Comparison of ENCODE assay signal across 9 mouse cellular contexts in genomic region chr9:16114821-16115485, GRCm38 (mm10).
DNase-seq lines count a peak whose midpoint lies in the region; ATAC-seq and TF ChIP-seq lines count a peak whose summit lies in the region.
"Had no signal": no experiment of that assay in that cellular context is flagged by ENCODE, and none has a peak within 500 bp of the region (broad histone marks: within the 10 kb centered on the region; RNA-seq: fewer than 3 reads in every experiment).

No protein-coding gene starts in this region.

- H3K27ac ChIP-seq in intestine, embryonic 16.5 days (ENCODE audit: low read length), result peak overlapping the region; percentile 24; the same call in 1 of the 2 replicates
- H3K27ac ChIP-seq: forebrain, embryonic 15.5 days had no signal

- no peak for TF ChIP-seq POLR2A in brain, embryonic 14.5 days (IDR thresholded peaks at IDR 0.05; ENCODE audit: borderline replicate concordance, extremely low read depth, insufficient read depth, insufficient read length, poor library complexity, severe bottlenecking)
- TF ChIP-seq POLR2A in lung, adult 2 months (IDR thresholded peaks at IDR 0.05; ENCODE audit: borderline replicate concordance, extremely low read depth, low read depth, low read length), result no peak

- peak; percentile 60 for ATAC-seq in intestine, embryonic 16.5 days
- ATAC-seq: forebrain, embryonic 15.5 days had no signal

- no peaks in the 10 kb centered on the region for H3K9me3 ChIP-seq in intestine, embryonic 16.5 days (ENCODE audit: control insufficient read depth, low read length)
- H3K9me3 ChIP-seq: forebrain, embryonic 15.5 days had no signal

- 54% methylated on average over 7 of the region's 7 CpGs for WGBS in intestine, embryonic 16.5 days
- WGBS in lung, adult 2 months, result 28% methylated on average over 7 of the region's 7 CpGs

- H3K36me3 ChIP-seq in intestine, embryonic 16.5 days (ENCODE audit: control insufficient read depth, insufficient read depth, low read length), result no peaks in the 10 kb centered on the region
- H3K36me3 ChIP-seq: forebrain, embryonic 15.5 days had no signal

- H3K4me2 ChIP-seq in intestine, embryonic 16.5 days (ENCODE audit: low read depth, low read length), result no peak overlapping the region
- H3K4me2 ChIP-seq: forebrain, embryonic 15.5 days had no signal

- no peak overlapping the region for H3K9ac ChIP-seq in intestine, embryonic 16.5 days (ENCODE audit: low read depth, low read length)
- H3K9ac ChIP-seq: forebrain, embryonic 15.5 days had no signal

- TF ChIP-seq CTCF in brain, embryonic 14.5 days (IDR thresholded peaks at IDR 0.05; ENCODE audit: borderline replicate concordance, extremely low read depth, insufficient read depth, insufficient read length), result no peak
- no peak for TF ChIP-seq CTCF in lung, adult 2 months (IDR thresholded peaks at IDR 0.05; ENCODE audit: insufficient read depth, low read length)

- no peaks in the 10 kb centered on the region for H3K4me1 ChIP-seq in intestine, embryonic 16.5 days (ENCODE audit: control insufficient read depth, insufficient read depth, low read length)
- peaks cover 5% of the 10 kb centered on the region; the same call in 1 of the 2 replicates for H3K4me1 ChIP-seq in lung, adult 2 months (ENCODE audit: control insufficient read depth, insufficient read depth, low read length)
- H3K4me1 ChIP-seq: forebrain, embryonic 15.5 days had no signal

- peak; percentile 2 for DNase-seq in gastrocnemius, adult 18-20 months (ENCODE audit: low spot score)
- DNase-seq in gastrocnemius, postnatal 10 days, result no peak
- peak; percentile 61 for DNase-seq in brain, embryonic 14.5 days (ENCODE audit: low read depth)
- DNase-seq in lung, adult 2 months, result peak; percentile 6
- DNase-seq in neural tube, embryonic 10.5 days (ENCODE audit: extremely low spot score, low spot score), result no peak
- no peak for DNase-seq in cerebellum, adult 11-12 months
- DNase-seq in ovary, postnatal 14 days (ENCODE audit: low spot score), result no peak

- H3K4me3 ChIP-seq in intestine, embryonic 16.5 days (ENCODE audit: low read length), result no peak overlapping the region
- H3K4me3 ChIP-seq in lung, adult 2 months (replicated peaks; ENCODE audit: extremely low read depth, low read depth, low read length), result no peak overlapping the region
- H3K4me3 ChIP-seq: forebrain, embryonic 15.5 days had no signal

- H3K27me3 ChIP-seq in intestine, embryonic 16.5 days (replicated peaks; ENCODE audit: control insufficient read depth, insufficient read depth, low read length), result no peaks in the 10 kb centered on the region
- H3K27me3 ChIP-seq: forebrain, embryonic 15.5 days had no signal

Comparison
In these comparisons a context has a peak if more than half of its experiments do, and no peak if none do; other contexts are left out.
1. DNase-seq: peak in gastrocnemius, adult 18-20 months (single experiment), brain, embryonic 14.5 days (single experiment) and lung, adult 2 months (single experiment); none in gastrocnemius, postnatal 10 days (single experiment), neural tube, embryonic 10.5 days (single experiment), cerebellum, adult 11-12 months (single experiment) and ovary, postnatal 14 days (single experiment).